Mouse (Mus musculus): Measurements from ENCODE around the gene Rps10. TPM values are rescaled to one million over a fixed set of nuclear protein-coding genes. Genes with fewer than 3 reads are reported as not detected.

Gene Rps10
- polyA plus RNA-seq, 1 experiment from 2014 or later = 920 TPM

- WGBS = 34% methylated on average over 5 of the region's 5 CpGs
- no peak for DNase-seq (ENCODE audit: low spot score)
Observed at GRCm38 (mm10) chr17:27627451-27627850, 9.0 kb downstream of the Rps10 start.

DNA sequence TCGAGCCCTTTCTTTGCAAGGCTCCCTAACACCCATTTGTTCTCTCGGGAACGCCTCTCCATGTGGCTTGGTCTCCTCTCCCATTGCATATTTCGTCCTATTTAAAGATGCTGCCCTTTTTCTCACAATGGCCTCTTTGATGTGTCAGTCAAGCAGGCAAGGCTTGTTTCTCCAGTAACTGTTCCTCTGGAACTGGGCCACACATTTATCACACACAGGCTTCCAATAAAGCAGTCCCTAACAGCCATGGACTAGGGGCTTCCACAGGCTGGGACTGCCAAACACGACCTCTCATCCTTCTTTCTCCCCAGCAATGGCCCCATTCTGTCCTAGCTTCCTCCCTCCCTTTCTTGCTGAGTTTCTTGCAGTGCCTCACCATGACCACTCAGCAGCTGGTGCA lies 9.8 kb downstream of the Rps10 start:
- ATAC-seq (replicated peaks; ENCODE audit: insufficient number of reproducible peaks, low FRiP score, low TSS enrichment, low read depth) = no peak
- H3K9ac ChIP-seq (replicated peaks; ENCODE audit: low read length) = no peak overlapping the region
- no peaks in the 10 kb centered on the region for H3K9me3 ChIP-seq (replicated peaks; ENCODE audit: control insufficient read depth, low read length)
- H3K4me3 ChIP-seq (ENCODE audit: low read depth, low read length) = no peak overlapping the region
- peaks cover 2% of the 10 kb centered on the region; the same call in 1 of the 2 replicates for H3K36me3 ChIP-seq (replicated peaks; ENCODE audit: control insufficient read depth, insufficient read depth, low read depth, low read length)
- no peak overlapping the region for H3K4me2 ChIP-seq (ENCODE audit: low read depth, low read length)
- WGBS = 42% methylated on average over 5 of the region's 5 CpGs
- no peaks in the 10 kb centered on the region for H3K27me3 ChIP-seq (ENCODE audit: control insufficient read depth, insufficient read depth, low read length)
- DNase-seq (ENCODE audit: low spot score) = no peak
- H3K4me1 ChIP-seq (ENCODE audit: control insufficient read depth, insufficient read depth, low read length) = no peaks in the 10 kb centered on the region
- H3K27ac ChIP-seq (replicated peaks; ENCODE audit: low read depth, low read length) = no peak overlapping the region

More at GRCm38 (mm10) chr17:27627451-27627850, 9.0 kb downstream of the Rps10 start:
- Histone ChIP-seq H3K36me3 (replicated peaks; ENCODE audit: control insufficient read depth, insufficient read depth, low read depth, low read length) (peaks cover 6% of the 10 kb centered on the region), H3K27ac (replicated peaks; ENCODE audit: low read depth, low read length) (no peak overlapping the region), H3K4me1 (ENCODE audit: control insufficient read depth, insufficient read depth, low read length) (no peaks in the 10 kb centered on the region), H3K27me3 (ENCODE audit: control insufficient read depth, insufficient read depth, low read length) (no peaks in the 10 kb centered on the region), H3K9ac (replicated peaks; ENCODE audit: low read length) (no peak overlapping the region), H3K4me2 (ENCODE audit: low read depth, low read length) (no peak overlapping the region), H3K9me3 (replicated peaks; ENCODE audit: control insufficient read depth, low read length) (no peaks in the 10 kb centered on the region), H3K4me3 (ENCODE audit: low read depth, low read length) (no peak overlapping the region)
- ATAC-seq (replicated peaks; ENCODE audit: insufficient number of reproducible peaks, low FRiP score, low TSS enrichment, low read depth) = no peak

DNA sequence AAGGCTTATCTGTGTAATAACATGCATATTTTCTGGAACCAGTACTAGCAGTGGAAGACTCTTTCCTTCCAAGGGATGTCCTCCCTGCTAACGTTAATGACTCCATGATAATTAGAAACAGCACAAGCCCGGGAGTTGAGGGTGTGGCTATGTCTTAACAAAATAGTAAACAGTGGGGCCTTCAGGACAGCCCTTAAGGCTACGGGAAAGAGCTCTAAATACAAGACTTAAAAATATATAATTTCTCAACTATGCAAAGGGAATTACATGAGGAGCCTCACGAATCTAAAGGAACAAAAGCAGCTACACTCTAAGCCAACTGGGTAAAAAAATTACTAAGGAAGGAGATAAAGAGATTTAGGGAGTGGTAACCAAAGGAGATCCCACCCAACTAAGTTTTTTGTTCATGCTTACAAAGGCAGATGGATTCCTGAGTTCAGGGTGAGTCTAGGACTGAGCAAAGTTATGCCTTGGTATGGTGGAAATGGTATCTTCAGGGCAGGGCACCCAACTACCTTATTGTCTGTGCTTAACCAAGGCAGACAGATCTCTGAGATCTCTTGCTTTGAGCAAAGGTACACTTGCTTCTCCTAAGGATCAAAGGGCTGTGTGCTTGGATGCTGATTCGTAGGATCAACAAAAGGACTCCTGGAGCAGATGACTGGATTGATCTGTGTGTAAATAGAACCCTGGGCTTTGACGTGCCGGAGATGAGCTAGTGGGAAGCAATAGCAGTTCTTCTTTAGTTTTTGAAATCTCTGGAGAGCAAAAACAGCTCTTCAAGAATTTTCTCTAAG lies 10.8 kb downstream of the Rps10 start:
- ATAC-seq (replicated peaks; ENCODE audit: insufficient number of reproducible peaks, low FRiP score, low TSS enrichment, low read depth) (no peak), DNase-seq (ENCODE audit: low spot score) (no peak)
- Histone ChIP-seq H3K36me3 (replicated peaks; ENCODE audit: control insufficient read depth, insufficient read depth, low read depth, low read length) (no peaks in the 10 kb centered on the region), H3K4me1 (ENCODE audit: control insufficient read depth, insufficient read depth, low read length) (no peaks in the 10 kb centered on the region; the same call in 1 of the 2 replicates), H3K4me2 (ENCODE audit: low read depth, low read length) (no peak overlapping the region), H3K9ac (replicated peaks; ENCODE audit: low read length) (no peak overlapping the region), H3K27me3 (ENCODE audit: control insufficient read depth, insufficient read depth, low read length) (no peaks in the 10 kb centered on the region), H3K27ac (replicated peaks; ENCODE audit: low read depth, low read length) (no peak overlapping the region), H3K4me3 (ENCODE audit: low read depth, low read length) (no peak overlapping the region), H3K9me3 (replicated peaks; ENCODE audit: control insufficient read depth, low read length) (no peaks in the 10 kb centered on the region)
- WGBS = 32% methylated on average over 7 of the region's 7 CpGs

DNA sequence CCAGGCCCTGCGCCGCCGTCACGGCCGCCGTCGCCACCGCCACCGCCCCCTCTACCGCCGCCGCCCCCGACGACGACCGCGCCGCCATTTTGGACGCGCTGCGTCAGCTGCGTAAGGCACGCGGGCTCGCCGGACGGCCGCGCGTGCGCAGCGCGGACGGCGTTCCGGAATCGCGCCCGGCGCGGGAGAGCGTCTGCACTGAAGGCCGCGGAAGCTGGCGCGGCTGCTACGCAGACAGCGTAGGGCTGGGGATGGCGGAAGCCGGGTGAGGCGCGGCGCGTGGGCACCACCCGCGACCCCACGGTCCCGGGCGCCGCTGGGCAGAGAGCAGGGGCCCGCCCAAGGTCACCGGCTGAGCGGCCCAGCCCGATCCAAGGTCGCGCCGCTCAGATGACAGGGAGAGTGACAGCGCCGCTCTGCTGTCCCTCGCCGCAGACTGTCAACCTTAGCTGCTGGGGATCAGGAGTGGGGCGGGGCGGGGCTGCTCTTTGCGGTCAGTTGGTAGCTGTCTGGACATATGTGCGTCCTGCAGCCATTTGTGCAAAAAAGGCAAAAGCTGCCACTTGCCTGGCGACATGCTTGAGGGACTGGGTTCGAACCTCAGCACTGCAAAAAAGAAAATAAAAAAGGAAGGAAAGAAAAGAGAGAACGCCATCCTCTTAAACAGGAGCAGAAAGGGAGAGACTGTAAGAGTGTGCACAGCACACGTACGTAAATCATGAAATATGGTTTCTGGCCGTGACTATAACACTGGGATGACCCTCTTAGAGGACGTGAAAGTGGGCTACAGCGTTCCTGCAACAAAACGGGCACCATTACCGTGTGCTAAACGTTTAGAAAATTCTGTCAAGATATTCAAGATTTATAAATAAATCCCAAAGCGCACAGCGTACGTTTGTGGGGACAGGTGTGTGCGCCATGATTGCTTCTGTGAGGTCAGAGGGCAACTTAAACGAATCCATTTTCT lies 12.8 kb downstream of the Rps10 start, which contains the start of gene Nudt3:
Gene Nudt3 (minus strand): TSS at position 136 of the 967 bp plus-strand sequence.
- peak within 1 kb of the TSS; percentile 100 for H3K9ac ChIP-seq (replicated peaks; ENCODE audit: low read length)
- H3K4me2 ChIP-seq (ENCODE audit: low read depth, low read length) = peak within 1 kb of the TSS; percentile 31
- peak within 1 kb of the TSS; percentile 96 for H3K4me3 ChIP-seq (ENCODE audit: low read depth, low read length)
- H3K9me3 ChIP-seq (replicated peaks; ENCODE audit: control insufficient read depth, low read length) = no peaks in the 10 kb centered on the region
- H3K4me1 ChIP-seq (ENCODE audit: control insufficient read depth, insufficient read depth, low read length) = no peaks in the 10 kb centered on the region; the same call in 1 of the 2 replicates
- ATAC-seq (replicated peaks; ENCODE audit: insufficient number of reproducible peaks, low FRiP score, low TSS enrichment, low read depth) (peak; percentile 88), DNase-seq (ENCODE audit: low spot score) (peak; percentile 95)
- H3K27me3 ChIP-seq (ENCODE audit: control insufficient read depth, insufficient read depth, low read length) = no peaks in the 10 kb centered on the region
- 9% methylated on average over 78 of the region's 91 CpGs for WGBS
- no peaks in the 10 kb centered on the region for H3K36me3 ChIP-seq (replicated peaks; ENCODE audit: control insufficient read depth, insufficient read depth, low read depth, low read length)
- H3K27ac ChIP-seq (replicated peaks; ENCODE audit: low read depth, low read length) = peak within 1 kb of the TSS; percentile 92

DNA sequence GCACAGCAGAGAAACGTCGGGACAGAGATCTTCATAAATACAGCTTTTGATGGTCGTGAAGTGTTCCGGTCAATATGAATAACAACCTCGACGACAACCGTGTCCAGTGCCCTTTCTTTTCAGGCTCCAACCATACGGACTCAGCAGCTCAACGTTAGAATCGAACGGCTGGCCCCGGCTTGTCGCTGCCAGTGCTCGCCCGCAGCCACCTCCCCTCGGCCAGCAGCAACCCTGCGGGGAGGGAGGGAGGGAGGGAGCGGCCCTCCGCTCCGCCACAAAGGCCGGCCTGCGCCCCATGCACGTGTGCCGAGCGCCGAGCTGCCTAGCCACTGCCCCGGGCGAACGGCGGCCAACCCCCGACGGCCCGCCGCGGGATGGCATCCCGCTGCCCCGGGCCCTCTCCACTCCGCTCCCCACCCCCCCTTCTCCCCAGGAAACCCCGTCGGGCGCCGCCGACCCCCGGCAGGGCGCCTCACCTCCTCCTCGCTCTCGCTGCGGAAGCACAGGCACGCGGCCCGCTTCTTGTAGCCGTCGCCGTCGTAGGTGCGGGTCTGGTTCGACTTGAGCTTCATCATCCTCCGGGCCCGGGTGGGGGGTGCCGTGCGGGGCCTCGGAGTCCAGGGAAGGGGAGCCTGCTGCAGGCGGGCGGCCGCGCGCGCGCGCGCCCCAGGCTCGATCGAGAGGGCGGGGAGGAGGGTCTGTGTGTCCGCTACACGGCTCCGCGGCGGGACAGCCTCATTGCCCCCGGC lies 13.7 kb downstream of the Rps10 start:
- no peaks in the 10 kb centered on the region for H3K36me3 ChIP-seq (replicated peaks; ENCODE audit: control insufficient read depth, insufficient read depth, low read depth, low read length)
- peak; percentile 65 for DNase-seq (ENCODE audit: low spot score)
- H3K4me3 ChIP-seq (ENCODE audit: low read depth, low read length) = peak overlapping the region; percentile 96
- no peaks in the 10 kb centered on the region for H3K27me3 ChIP-seq (ENCODE audit: control insufficient read depth, insufficient read depth, low read length)
- H3K9ac ChIP-seq (replicated peaks; ENCODE audit: low read length) = peak overlapping the region; percentile 100
- under 1% methylated on average over 61 of the region's 80 CpGs for WGBS
- H3K9me3 ChIP-seq (replicated peaks; ENCODE audit: control insufficient read depth, low read length) = no peaks in the 10 kb centered on the region
- no peaks in the 10 kb centered on the region; the same call in 1 of the 2 replicates for H3K4me1 ChIP-seq (ENCODE audit: control insufficient read depth, insufficient read depth, low read length)
- peak overlapping the region; percentile 92 for H3K27ac ChIP-seq (replicated peaks; ENCODE audit: low read depth, low read length)
- peak overlapping the region; percentile 31 for H3K4me2 ChIP-seq (ENCODE audit: low read depth, low read length)
- peak; percentile 46 for ATAC-seq (replicated peaks; ENCODE audit: insufficient number of reproducible peaks, low FRiP score, low TSS enrichment, low read depth)

DNA sequence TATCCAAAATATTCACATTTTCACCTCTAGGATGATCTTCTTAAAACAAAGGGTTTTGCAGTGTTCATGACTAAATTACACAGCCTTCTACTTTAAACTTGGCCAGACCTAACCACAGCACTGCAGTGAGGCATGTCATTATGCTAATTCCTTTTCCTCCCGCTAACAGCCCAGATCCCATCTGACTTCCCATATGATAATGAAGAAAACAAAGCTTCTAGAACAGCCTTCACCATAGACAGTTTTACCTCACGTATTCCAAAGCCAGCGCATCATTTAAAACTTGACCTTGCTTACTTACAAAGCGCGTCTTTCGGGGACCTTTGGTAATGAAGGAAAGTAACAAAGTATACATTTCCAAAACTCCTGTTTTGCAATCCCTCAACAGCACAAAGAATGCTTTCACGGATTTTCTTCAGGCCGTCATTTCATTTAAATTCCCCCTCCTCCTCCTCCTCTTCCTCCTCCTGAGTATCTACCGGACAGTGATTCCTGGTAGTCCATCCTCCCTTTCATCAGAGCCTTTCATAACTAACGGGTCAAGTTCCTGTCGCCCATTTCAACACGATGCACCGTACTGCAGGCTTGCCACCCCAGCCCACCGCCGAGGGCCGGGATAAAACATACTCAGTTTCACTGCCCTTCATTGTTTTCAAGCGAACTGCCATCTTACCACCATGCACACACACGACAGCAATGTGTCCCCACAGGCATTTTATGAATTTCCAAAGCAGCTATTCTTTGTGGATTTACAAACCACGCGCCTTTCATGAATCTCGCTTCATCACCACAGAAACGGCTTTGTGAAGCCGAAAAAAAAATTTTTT lies 14.6 kb downstream of the Rps10 start:
- H3K4me3 ChIP-seq (ENCODE audit: low read depth, low read length) = peak overlapping the region; percentile 96
- no peak overlapping the region for H3K27ac ChIP-seq (replicated peaks; ENCODE audit: low read depth, low read length)
- H3K9ac ChIP-seq (replicated peaks; ENCODE audit: low read length) = peak overlapping the region; percentile 100
- WGBS = 3% methylated on average over 23 of the region's 23 CpGs
- H3K9me3 ChIP-seq (replicated peaks; ENCODE audit: control insufficient read depth, low read length) = no peaks in the 10 kb centered on the region
- H3K27me3 ChIP-seq (ENCODE audit: control insufficient read depth, insufficient read depth, low read length) = no peaks in the 10 kb centered on the region
- H3K36me3 ChIP-seq (replicated peaks; ENCODE audit: control insufficient read depth, insufficient read depth, low read depth, low read length) = no peaks in the 10 kb centered on the region
- DNase-seq (ENCODE audit: low spot score) = peak; percentile 55
- no peaks in the 10 kb centered on the region; the same call in 1 of the 2 replicates for H3K4me1 ChIP-seq (ENCODE audit: control insufficient read depth, insufficient read depth, low read length)
- peak overlapping the region; percentile 31 for H3K4me2 ChIP-seq (ENCODE audit: low read depth, low read length)
- no peak for ATAC-seq (replicated peaks; ENCODE audit: insufficient number of reproducible peaks, low FRiP score, low TSS enrichment, low read depth)

DNA sequence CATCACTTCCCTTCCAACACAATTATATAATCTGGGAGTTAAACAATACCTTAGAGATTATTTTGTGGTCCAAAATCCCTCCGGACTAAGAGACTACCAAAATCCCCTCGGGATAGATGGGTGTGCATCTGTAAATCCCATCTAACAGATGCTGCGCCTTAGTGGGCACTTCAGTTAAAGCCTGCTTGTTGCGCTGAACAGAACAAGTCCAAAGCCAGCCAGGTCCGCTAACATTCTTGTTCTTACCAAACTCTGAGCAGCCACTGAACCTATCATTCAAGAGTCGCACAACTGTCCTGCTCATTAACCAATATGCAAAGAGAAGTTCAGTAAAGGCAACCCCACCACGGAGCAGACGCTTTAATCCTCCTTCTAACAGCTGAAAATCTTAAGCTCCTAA lies 15.3 kb downstream of the Rps10 start:
- H3K27ac ChIP-seq (replicated peaks; ENCODE audit: low read depth, low read length) = no peak overlapping the region
- no peaks in the 10 kb centered on the region for H3K27me3 ChIP-seq (ENCODE audit: control insufficient read depth, insufficient read depth, low read length)
- DNase-seq (ENCODE audit: low spot score) (no peak), ATAC-seq (replicated peaks; ENCODE audit: insufficient number of reproducible peaks, low FRiP score, low TSS enrichment, low read depth) (no peak)
- H3K4me3 ChIP-seq (ENCODE audit: low read depth, low read length) = peak overlapping the region; percentile 96
- no peaks in the 10 kb centered on the region; the same call in 1 of the 2 replicates for H3K4me1 ChIP-seq (ENCODE audit: control insufficient read depth, insufficient read depth, low read length)
- WGBS = 43% methylated on average over 8 of the region's 8 CpGs
- H3K4me2 ChIP-seq (ENCODE audit: low read depth, low read length) = peak overlapping the region; percentile 31
- H3K9me3 ChIP-seq (replicated peaks; ENCODE audit: control insufficient read depth, low read length) = no peaks in the 10 kb centered on the region
- H3K36me3 ChIP-seq (replicated peaks; ENCODE audit: control insufficient read depth, insufficient read depth, low read depth, low read length) = no peaks in the 10 kb centered on the region; the same call in 1 of the 2 replicates
- H3K9ac ChIP-seq (replicated peaks; ENCODE audit: low read length) = peak overlapping the region; percentile 30
